Mouse (Mus musculus): ENCODE results near the gene Arhgap15. TPM values are rescaled to one million over a fixed set of nuclear protein-coding genes. Genes with fewer than 3 reads are reported as not detected.

Arhgap15 gene
- total and polyA plus RNA-seq, 3 experiments, result 1.5 to 2.8 TPM; not detected in 1

DNA sequence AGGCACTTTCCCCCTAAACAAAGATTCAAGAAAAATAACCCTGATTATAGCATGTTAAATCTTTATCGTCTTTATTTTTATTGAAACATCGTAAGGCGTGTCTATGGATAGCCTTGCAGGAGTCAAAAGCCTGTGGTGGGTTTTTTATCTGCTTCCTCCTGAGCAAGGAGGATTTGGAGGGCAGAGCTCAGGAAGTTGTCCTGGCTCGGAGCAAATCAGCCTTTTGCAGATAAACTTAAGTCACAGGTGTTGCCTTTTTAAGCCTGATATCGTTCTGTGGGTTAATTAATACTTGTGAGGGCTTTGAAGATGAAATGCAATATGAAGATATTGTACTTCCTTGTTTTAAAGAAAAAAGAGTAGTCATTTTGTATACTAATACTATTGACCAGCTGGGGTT, 87.3 kb downstream of the Arhgap15 start:
- H3K27me3 ChIP-seq (ENCODE audit: control insufficient read depth in 1 of 2, insufficient read depth in 2 of 2, low read length in 2 of 2), result no peaks in the 10 kb centered on the region
- no peak overlapping the region for H3K27ac ChIP-seq (ENCODE audit: control insufficient read depth, low read depth, low read length)
- H3K79me2 ChIP-seq (ENCODE audit: control insufficient read depth, insufficient read depth, low read length, poor library complexity), result no peaks in the 10 kb centered on the region
- peaks cover 0 to 8% of the 10 kb centered on the region in 2 experiments; a peak in 2 of 4 replicates for H3K36me3 ChIP-seq (ENCODE audit: control insufficient read depth in 1 of 2, insufficient read depth in 2 of 2, low read length in 2 of 2)
- H3K9me3 ChIP-seq (replicated peaks; ENCODE audit: insufficient read depth, low read length), result no peaks in the 10 kb centered on the region
- no peak overlapping the region for H3K4me3 ChIP-seq (ENCODE audit: control insufficient read depth in 1 of 2, insufficient read depth in 1 of 2, low read depth in 2 of 2, low read length in 2 of 2)
- H3K9ac ChIP-seq (ENCODE audit: control insufficient read depth, low read depth, low read length, poor library complexity, severe bottlenecking), result no peak overlapping the region
- H3K4me1 ChIP-seq (ENCODE audit: control insufficient read depth in 1 of 2, insufficient read depth in 2 of 2, low read length in 2 of 2), result peaks cover 6 to 8% of the 10 kb centered on the region in 2 experiments; a peak in 2 of 4 replicates
- peak; percentile 94 for DNase-seq (ENCODE audit: low read depth, low spot score)
- peak; percentile 67 for TF ChIP-seq SIN3A (IDR thresholded peaks at IDR 0.05; ENCODE audit: low read length)
- peak; percentile 99 for TF ChIP-seq GATA1 (IDR thresholded peaks at IDR 0.05; ENCODE audit: low read depth, low read length)
- peak; percentile 78 for TF ChIP-seq ZNF384 (IDR thresholded peaks at IDR 0.05; ENCODE audit: low read depth, low read length)
- no peak for TF ChIP-seq CHD2 (IDR thresholded peaks at IDR 0.05; ENCODE audit: low read length)
- TF ChIP-seq ELF1 (IDR thresholded peaks at IDR 0.05; ENCODE audit: low read depth, low read length), result peak; percentile 54; the same call in 1 of the 2 replicates
- TF ChIP-seq ZC3H11A (IDR thresholded peaks at IDR 0.05; ENCODE audit: low read depth, low read length), result no peak
- no peak for TF ChIP-seq SMC3 (IDR thresholded peaks at IDR 0.05; ENCODE audit: low read depth, low read length)
- TF ChIP-seq ETS1 (IDR thresholded peaks at IDR 0.05; ENCODE audit: low read depth, low read length), result peak; percentile 93
- no peak for TF ChIP-seq E2F4 (IDR thresholded peaks at IDR 0.05; ENCODE audit: borderline replicate concordance, low read depth, low read length)
- no peak for TF ChIP-seq CTCF (IDR thresholded peaks at IDR 0.05 in 2 of 3, conservative IDR thresholded peaks at IDR 0.05 in 1 of 3; ENCODE audit: control insufficient read depth in 1 of 3, insufficient read depth in 1 of 3, low read depth in 2 of 3, low read length in 3 of 3, poor library complexity in 1 of 3, severe bottlenecking in 1 of 3)
- TF ChIP-seq RAD21 (IDR thresholded peaks at IDR 0.05; ENCODE audit: low read depth, low read length), result no peak
- TF ChIP-seq ZKSCAN1 (IDR thresholded peaks at IDR 0.05; ENCODE audit: low read depth, low read length), result no peak
- no peak for TF ChIP-seq NELFE (IDR thresholded peaks at IDR 0.05; ENCODE audit: low read depth, low read length)
- no peak; the same call in 1 of the 2 replicates for TF ChIP-seq MYB (IDR thresholded peaks at IDR 0.05; ENCODE audit: low read depth, low read length)
- TF ChIP-seq POLR2AphosphoS2 (IDR thresholded peaks at IDR 0.05; ENCODE audit: low read length), result no peak
- TF ChIP-seq MAX (IDR thresholded peaks at IDR 0.05; ENCODE audit: low read length), result no peak
- TF ChIP-seq USF1 (IDR thresholded peaks at IDR 0.05; ENCODE audit: low read depth, low read length), result no peak
- TF ChIP-seq USF2 (IDR thresholded peaks at IDR 0.05; ENCODE audit: borderline replicate concordance in 1 of 2, insufficient read depth in 1 of 2, low read depth in 1 of 2, low read length in 2 of 2), result no peak
- TF ChIP-seq MXI1 (IDR thresholded peaks at IDR 0.05; ENCODE audit: low read depth, low read length), result 0 out of 2 replicates have a peak, but pooled peaks have one; percentile 36
- no peak for TF ChIP-seq UBTF (IDR thresholded peaks at IDR 0.05; ENCODE audit: borderline replicate concordance, insufficient read depth, low read depth, low read length)
- TF ChIP-seq EP300 (IDR thresholded peaks at IDR 0.05; ENCODE audit: low read depth in 1 of 2, low read length in 2 of 2), result peak; percentile 99
- no peak for TF ChIP-seq GABPA (IDR thresholded peaks at IDR 0.05; ENCODE audit: low read depth, low read length)
- no peak for TF ChIP-seq HCFC1 (IDR thresholded peaks at IDR 0.05; ENCODE audit: low read depth, low read length)
- TF ChIP-seq MYC (IDR thresholded peaks at IDR 0.05; ENCODE audit: low read depth, low read length), result peak; percentile 53; the same call in 1 of the 2 replicates
- TF ChIP-seq KAT2A (conservative IDR thresholded peaks at IDR 0.05; ENCODE audit: low read depth, low read length), result no peak
- TF ChIP-seq MEF2A (IDR thresholded peaks at IDR 0.05; ENCODE audit: extremely low read depth, insufficient replicate concordance, low read depth, low read length, poor library complexity, severe bottlenecking), result no peak
- TF ChIP-seq TBP (IDR thresholded peaks at IDR 0.05; ENCODE audit: low read depth, low read length), result no peak
- no peak for TF ChIP-seq POLR2AphosphoS5 (IDR thresholded peaks at IDR 0.05; ENCODE audit: borderline replicate concordance, low read depth, low read length)
- TF ChIP-seq MAZ (IDR thresholded peaks at IDR 0.05; ENCODE audit: low read depth, low read length), result no peak
- TF ChIP-seq MAFK (IDR thresholded peaks at IDR 0.05; ENCODE audit: borderline replicate concordance, low read depth, low read length), result peak; percentile 76; the same call in 1 of the 2 replicates
- peak; percentile 98 for TF ChIP-seq RCOR1 (IDR thresholded peaks at IDR 0.05; ENCODE audit: low read depth, low read length)
- peak; percentile 93 for TF ChIP-seq TAL1 (IDR thresholded peaks at IDR 0.05; ENCODE audit: low read length)
- TF ChIP-seq ZMIZ1 (IDR thresholded peaks at IDR 0.05; ENCODE audit: low read depth, low read length), result no peak
- peak; percentile 99 for TF ChIP-seq TCF12 (IDR thresholded peaks at IDR 0.05; ENCODE audit: low read depth, low read length)
- no peak for TF ChIP-seq CHD1 (IDR thresholded peaks at IDR 0.05; ENCODE audit: low read depth, low read length)
- 0 out of 2 replicates have a peak, but pooled peaks have one; percentile 50 for TF ChIP-seq JUND (IDR thresholded peaks at IDR 0.05; ENCODE audit: low read depth, low read length)
- no peak for TF ChIP-seq NRF1 (IDR thresholded peaks at IDR 0.05; ENCODE audit: insufficient read depth, low read depth, low read length, poor library complexity, severe bottlenecking)
- no peak for TF ChIP-seq POLR2A (IDR thresholded peaks at IDR 0.05; ENCODE audit: control insufficient read depth in 1 of 2, insufficient read depth in 1 of 2, low read depth in 1 of 2, low read length in 2 of 2, poor library complexity in 1 of 2)
